Mouse (Mus musculus) heart, embryonic 16.5 days (tissue): ENCODE measurements around the gene Klc2. TPM values are rescaled to one million over a fixed set of nuclear protein-coding genes. Genes with fewer than 3 reads are reported as not detected.
A peak's percentile ranks its signal among the peaks of the same experiment; 100 is the strongest.

Experiments used
- ATAC-seq: fragments of 200-750 bp; cut with Nextera tagmentation; replicated peaks from 2 replicates; pipeline ENCODE4 v1.8.0; 2017; ENCODE audit warnings: moderate number of reproducible peaks; ENCODE audit not compliant: insufficient read depth, low FRiP score; ENCODE audit errors: extremely low read depth
- H3K27ac ChIP-seq: fragments of 300-500 bp; sonication (generic); 2 replicates; pipeline ENCODE4 v1.5.1; 2014; ENCODE audit warnings: mild to moderate bottlenecking, low read length, control low read depth, moderate library complexity
- H3K27me3 ChIP-seq: fragments of 300-500 bp; sonication (generic); 2 replicates; pipeline ENCODE4 v1.6.1; 2014; ENCODE audit warnings: low read length, mixed read lengths; ENCODE audit not compliant: control insufficient read depth, insufficient read depth
- H3K36me3 ChIP-seq: fragments of 300-500 bp; sonication (generic); 2 replicates; pipeline ENCODE4 v1.6.1; 2014; ENCODE audit not compliant: control insufficient read depth, insufficient read depth
- H3K4me1 ChIP-seq: fragments of 300-500 bp; sonication (generic); 2 replicates; pipeline ENCODE4 v1.6.1; 2014; ENCODE audit warnings: low read length, mixed read lengths; ENCODE audit not compliant: control insufficient read depth, insufficient read depth
- H3K4me2 ChIP-seq: fragments of 300-500 bp; sonication (generic); 2 replicates; pipeline ENCODE4 v1.6.1; 2014; ENCODE audit warnings: low read depth, mild to moderate bottlenecking, control low read depth, low read length
- H3K4me3 ChIP-seq: fragments of 300-500 bp; sonication (generic); 2 replicates; pipeline ENCODE4 v1.5.1; 2014; ENCODE audit warnings: mild to moderate bottlenecking, control low read depth, low read length
- H3K9ac ChIP-seq: fragments of 300-500 bp; sonication (generic); 2 replicates; pipeline ENCODE4 v1.6.1; 2014; ENCODE audit warnings: low read length, control low read depth
- H3K9me3 ChIP-seq: fragments of 300-500 bp; sonication (generic); replicated peaks from 2 replicates; pipeline ENCODE4 v1.6.1; 2016; ENCODE audit warnings: low read length; ENCODE audit not compliant: control insufficient read depth
- WGBS: fragments of 180-500 bp; shearing (Covaris S2); extraction: QIAGEN DNeasy Blood & Tissue Kit; methylation state at CpG from one replicate; pipeline ENCODE4 v1.1.7; 2014; 5-methylcytosine and 5-hydroxymethylcytosine counted together
- polyA plus RNA-seq: library from polyadenylated mRNA; unstranded; fragments of >200 nt; fragmentation: Nextera tagmentation; extraction: Ambion mirVana; gene quantifications from 2 replicates; pipeline ENCODE4 v1.2.1, GENCODE M21; 2015

The Klc2 gene
- polyA plus RNA-seq, 1 experiment from 2014 or later: 19.3 TPM

GRCm38 (mm10) chr19:5071545-5072369, 46.6 kb downstream of the Klc2 start:
- Histone ChIP-seq H3K27me3 (peaks cover 22% of the 10 kb centered on the region), H3K36me3 (no peaks in the 10 kb centered on the region), H3K9me3 (no peaks in the 10 kb centered on the region), H3K9ac (peak overlapping the region; percentile 69), H3K4me1 (peaks cover 23% of the 10 kb centered on the region), H3K4me3 (peak overlapping the region; percentile 59), H3K27ac (peak overlapping the region; percentile 43), H3K4me2 (peak overlapping the region; percentile 65)
- 3% methylated on average over 40 of the region's 40 CpGs for WGBS
- ATAC-seq: peak; percentile 75

DNA sequence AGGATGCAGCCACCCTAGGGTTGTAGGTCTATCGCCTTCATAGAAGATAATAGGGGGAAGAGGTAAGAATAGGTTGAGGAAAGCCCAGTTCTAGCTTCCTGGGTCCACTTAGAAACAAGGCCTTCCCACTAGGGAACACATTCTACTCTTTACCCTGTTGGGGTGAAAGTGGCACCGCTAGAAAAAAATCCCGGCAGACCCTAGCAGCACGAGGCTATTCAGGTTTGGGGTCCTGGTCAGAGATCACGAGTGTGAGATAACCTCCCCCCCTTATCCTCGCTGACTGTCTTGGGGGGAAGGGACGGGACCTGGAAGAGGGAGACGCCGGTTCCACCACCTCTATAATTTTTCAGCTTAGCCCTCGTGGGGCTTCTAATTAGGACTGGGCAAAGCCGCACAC, 47.3 kb downstream of the Klc2 start:
- Histone ChIP-seq H3K27me3 (peaks cover 22% of the 10 kb centered on the region), H3K4me1 (peaks cover 24% of the 10 kb centered on the region), H3K4me2 (peak overlapping the region; percentile 65), H3K27ac (peak overlapping the region; percentile 43), H3K9me3 (no peaks in the 10 kb centered on the region), H3K9ac (peak overlapping the region; percentile 69), H3K4me3 (peak overlapping the region; percentile 59), H3K36me3 (no peaks in the 10 kb centered on the region)
- no peak for ATAC-seq
- 23% methylated on average over 11 of the region's 11 CpGs for WGBS

GRCm38 (mm10) chr19:5069978-5070377, 48.4 kb downstream of the Klc2 start:
- Histone ChIP-seq H3K4me2 (peak overlapping the region; percentile 95), H3K27ac (no peak overlapping the region), H3K36me3 (no peaks in the 10 kb centered on the region), H3K9ac (no peak overlapping the region), H3K27me3 (peaks cover 22% of the 10 kb centered on the region), H3K9me3 (no peaks in the 10 kb centered on the region), H3K4me3 (no peak overlapping the region), H3K4me1 (peaks cover 24% of the 10 kb centered on the region)
- 77% methylated on average over 7 of the region's 7 CpGs for WGBS
- no peak for ATAC-seq

GRCm38 (mm10) chr19:5069486-5069885, 48.9 kb downstream of the Klc2 start:
- peaks cover 24% of the 10 kb centered on the region for H3K4me1 ChIP-seq
- H3K27ac ChIP-seq: no peak overlapping the region
- no peaks in the 10 kb centered on the region for H3K36me3 ChIP-seq
- WGBS: 79% methylated on average over 5 of the region's 5 CpGs
- no peaks in the 10 kb centered on the region for H3K9me3 ChIP-seq
- no peak for ATAC-seq
- H3K9ac ChIP-seq: no peak overlapping the region
- H3K27me3 ChIP-seq: peaks cover 22% of the 10 kb centered on the region
- peak overlapping the region; percentile 95 for H3K4me2 ChIP-seq
- H3K4me3 ChIP-seq: peak overlapping the region; percentile 59

GRCm38 (mm10) chr19:5068570-5069234, 49.7 kb downstream of the Klc2 start:
- Histone ChIP-seq H3K4me1 (peaks cover 24% of the 10 kb centered on the region), H3K36me3 (no peaks in the 10 kb centered on the region), H3K9ac (peak overlapping the region; percentile 81), H3K27ac (no peak overlapping the region), H3K27me3 (peaks cover 14% of the 10 kb centered on the region), H3K4me3 (peak overlapping the region; percentile 59), H3K4me2 (peak overlapping the region; percentile 95), H3K9me3 (no peaks in the 10 kb centered on the region)
- WGBS: 36% methylated on average over 20 of the region's 21 CpGs
- ATAC-seq: no peak

DNA sequence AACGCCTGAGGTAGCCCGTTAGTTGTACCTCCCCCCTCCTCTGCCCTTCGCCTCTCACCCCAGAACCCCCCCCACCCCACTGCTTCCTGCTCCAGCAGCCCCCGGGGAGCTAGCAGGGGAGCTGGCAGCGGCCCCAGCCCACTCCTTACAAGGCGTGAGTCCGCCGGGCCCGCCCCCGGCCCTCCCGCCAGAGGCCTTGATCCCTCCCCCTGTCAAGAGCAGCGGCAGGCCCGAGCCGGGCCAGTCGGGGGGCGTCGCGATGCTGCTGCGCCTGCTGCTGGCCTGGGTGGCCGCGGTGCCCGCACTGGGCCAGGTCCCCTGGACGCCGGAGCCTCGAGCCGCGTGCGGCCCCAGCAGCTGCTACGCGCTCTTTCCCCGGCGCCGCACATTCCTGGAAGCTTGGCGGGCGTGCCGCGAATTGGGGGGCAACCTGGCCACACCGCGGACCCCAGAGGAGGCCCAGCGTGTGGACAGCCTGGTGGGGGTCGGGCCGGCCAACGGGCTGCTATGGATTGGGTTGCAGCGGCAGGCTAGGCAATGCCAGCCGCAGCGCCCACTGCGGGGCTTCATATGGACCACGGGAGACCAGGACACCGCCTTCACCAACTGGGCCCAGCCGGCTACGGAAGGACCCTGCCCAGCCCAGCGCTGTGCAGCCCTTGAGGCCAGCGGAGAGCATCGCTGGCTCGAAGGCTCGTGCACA, 50.3 kb downstream of the Klc2 start, which contains the start of gene Cd248:
Gene Cd248 (plus strand): TSS at position 212 of the 703 bp plus-strand sequence.
- Histone ChIP-seq H3K4me1 (peaks cover 24% of the 10 kb centered on the region), H3K36me3 (no peaks in the 10 kb centered on the region), H3K9ac (peak within 1 kb of the TSS; percentile 81), H3K4me3 (peak within 1 kb of the TSS; percentile 59), H3K4me2 (peak within 1 kb of the TSS; percentile 95), H3K27ac (peak within 1 kb of the TSS; percentile 56), H3K27me3 (peaks cover 14% of the 10 kb centered on the region; the same call in 1 of the 2 replicates), H3K9me3 (no peaks in the 10 kb centered on the region)
- 3% methylated on average over 52 of the region's 56 CpGs for WGBS
- ATAC-seq: peak; percentile 72

GRCm38 (mm10) chr19:5067040-5067799, 51.1 kb downstream of the Klc2 start:
- Histone ChIP-seq H3K4me1 (peaks cover 21% of the 10 kb centered on the region), H3K36me3 (no peaks in the 10 kb centered on the region), H3K27ac (peak overlapping the region; percentile 56), H3K9me3 (no peaks in the 10 kb centered on the region), H3K9ac (peak overlapping the region; percentile 81), H3K4me2 (peak overlapping the region; percentile 95), H3K27me3 (peaks cover 14% of the 10 kb centered on the region; the same call in 1 of the 2 replicates), H3K4me3 (peak overlapping the region; percentile 59)
- 8% methylated on average over 15 of the region's 15 CpGs for WGBS
- 0 out of 2 replicates have a peak, but pooled peaks have one; percentile 9 for ATAC-seq

DNA sequence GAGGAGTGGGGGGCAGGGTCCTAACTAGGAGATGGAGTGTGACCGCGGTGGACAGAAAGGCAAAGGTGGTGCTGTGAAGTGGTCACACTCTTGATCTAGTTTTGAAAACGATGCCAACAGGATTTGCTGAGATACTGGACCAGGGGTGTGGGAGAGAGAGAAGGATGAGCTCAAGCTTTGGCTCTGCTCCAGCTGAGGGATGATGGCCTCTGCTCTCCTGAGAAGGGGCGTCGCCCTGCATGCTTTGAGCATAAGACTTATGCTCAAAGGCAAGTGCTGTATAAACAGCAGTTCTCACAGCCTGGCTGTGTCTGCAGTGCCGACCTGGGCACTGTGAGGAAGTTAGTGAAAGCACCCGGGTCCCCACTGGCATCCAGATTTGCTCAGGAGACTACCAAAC, 53.3 kb downstream of the Klc2 start:
- Histone ChIP-seq H3K9ac (no peak overlapping the region), H3K4me2 (no peak overlapping the region), H3K4me1 (peaks cover 23% of the 10 kb centered on the region), H3K27ac (no peak overlapping the region), H3K27me3 (peaks cover 14% of the 10 kb centered on the region; the same call in 1 of the 2 replicates), H3K36me3 (no peaks in the 10 kb centered on the region), H3K4me3 (no peak overlapping the region), H3K9me3 (no peaks in the 10 kb centered on the region)
- ATAC-seq: no peak
- WGBS: 48% methylated on average over 7 of the region's 7 CpGs
